Mouse (Mus musculus) hindbrain, postnatal 0 days (tissue): Measurements from ENCODE around the gene Vps36. TPM values are rescaled to one million over a fixed set of nuclear protein-coding genes. Genes with fewer than 3 reads are reported as not detected.

ENCODE experiments used
- ATAC-seq: fragments of 200-750 bp; cut with Nextera tagmentation; 2 replicates; pipeline ENCODE4 v1.8.0; 2017; ENCODE audit warnings: mild to moderate bottlenecking, moderate TSS enrichment, moderate library complexity
- DNase-seq: peaks from one replicate; pipeline ENCODE4 v3.0.0-alpha.2; 2015; ENCODE audit warnings: low spot score
- H3K27ac ChIP-seq: fragments of 300-500 bp; sonication (generic); 2 replicates; pipeline ENCODE4 v1.5.1; 2014; ENCODE audit warnings: mild to moderate bottlenecking
- H3K27me3 ChIP-seq: fragments of 300-500 bp; sonication (generic); 2 replicates; pipeline ENCODE4 v1.6.1; 2014; ENCODE audit warnings: low read length, mixed read lengths; ENCODE audit not compliant: insufficient read depth
- H3K36me3 ChIP-seq: fragments of 300-500 bp; sonication (generic); 2 replicates; pipeline ENCODE4 v1.6.1; 2014; ENCODE audit warnings: low read length, mixed read lengths; ENCODE audit not compliant: insufficient read depth
- H3K4me1 ChIP-seq: fragments of 300-500 bp; sonication (generic); 2 replicates; pipeline ENCODE4 v1.6.1; 2014; ENCODE audit warnings: antibody characterized with exemption, low read length, mixed read lengths; ENCODE audit not compliant: insufficient read depth
- H3K4me2 ChIP-seq: fragments of 300-500 bp; sonication (generic); 2 replicates; pipeline ENCODE4 v1.6.1; 2014; ENCODE audit warnings: low read depth, mild to moderate bottlenecking, low read length, moderate library complexity, mixed read lengths
- H3K4me3 ChIP-seq: fragments of 300-500 bp; sonication (generic); 2 replicates; pipeline ENCODE4 v1.5.1; 2014; ENCODE audit warnings: low read length
- H3K9ac ChIP-seq: fragments of 300-500 bp; sonication (generic); replicated peaks from 2 replicates; pipeline ENCODE4 v1.6.1; 2014; ENCODE audit warnings: mild to moderate bottlenecking, low read length, moderate library complexity, mixed read lengths
- H3K9me3 ChIP-seq: fragments of 300-500 bp; sonication (generic); 2 replicates; pipeline ENCODE4 v1.6.1; 2016; ENCODE audit warnings: low read length, mixed read lengths
- CTCF ChIP-seq: IDR thresholded peaks from 2 replicates; pipeline ENCODE4 v1.5.1; 2016; ENCODE audit warnings: antibody characterized with exemption, control low read depth, low read depth
- WGBS: fragments of 180-500 bp; shearing (Covaris S2); extraction: QIAGEN DNeasy Blood & Tissue Kit; methylation state at CpG from one replicate; pipeline ENCODE4 v1.1.7; 2014; 5-methylcytosine and 5-hydroxymethylcytosine counted together
- polyA plus RNA-seq: library from polyadenylated mRNA; unstranded; fragments of >200 nt; fragmentation: Nextera tagmentation; extraction: Ambion mirVana; gene quantifications from 2 replicates; pipeline ENCODE4 v1.2.1, GENCODE M21; 2015
- total RNA-seq: library from RNA; depleted of rRNA; stranded (reverse); fragments of >200 nt; gene quantifications from 2 replicates; pipeline ENCODE4 v1.2.3, GENCODE M21; 2014

The Vps36 gene
- total and polyA plus RNA-seq, 2 experiments from 2014 or later, result 29.9 to 40.3 TPM

DNA sequence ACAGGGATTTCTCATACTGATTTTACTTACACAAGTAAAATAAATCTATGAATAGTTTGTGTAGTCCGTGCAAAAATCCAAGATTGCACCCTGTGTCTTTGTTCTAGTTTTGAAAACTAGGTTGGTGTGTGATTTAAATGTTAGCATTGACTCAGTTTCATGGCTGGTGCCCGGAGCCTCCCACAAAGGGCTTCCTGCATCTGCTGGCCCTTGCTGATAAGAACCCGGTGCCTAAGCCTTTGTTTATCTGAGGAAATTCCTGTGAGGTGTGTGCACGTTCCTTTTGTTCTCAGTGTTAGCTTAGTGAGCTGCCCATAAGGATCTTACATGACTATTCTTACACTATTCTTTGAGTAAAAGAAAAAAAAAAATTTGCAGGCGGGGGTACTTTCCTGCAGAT, 16.4 kb downstream of the Vps36 start:
- DNase-seq, result no peak
- H3K27ac ChIP-seq, result no peak overlapping the region
- no peaks in the 10 kb centered on the region for H3K27me3 ChIP-seq
- H3K4me1 ChIP-seq, result no peaks in the 10 kb centered on the region
- no peak for TF ChIP-seq CTCF
- no peak overlapping the region for H3K4me2 ChIP-seq
- H3K4me3 ChIP-seq, result no peak overlapping the region
- no peak for ATAC-seq
- WGBS, result 79% methylated on average over 5 of the region's 5 CpGs
- peaks cover 36% of the 10 kb centered on the region; the same call in 1 of the 2 replicates for H3K36me3 ChIP-seq
- no peak overlapping the region for H3K9ac ChIP-seq
- no peaks in the 10 kb centered on the region for H3K9me3 ChIP-seq

- no peak for DNase-seq
- Histone ChIP-seq H3K9me3 (no peaks in the 10 kb centered on the region), H3K4me2 (no peak overlapping the region), H3K4me3 (no peak overlapping the region), H3K9ac (no peak overlapping the region), H3K36me3 (peaks cover 58% of the 10 kb centered on the region), H3K27ac (no peak overlapping the region), H3K4me1 (no peaks in the 10 kb centered on the region), H3K27me3 (no peaks in the 10 kb centered on the region)
- TF ChIP-seq CTCF, result no peak
- 96% methylated on average over 10 of the region's 10 CpGs for WGBS
- no peak for ATAC-seq
Observed at GRCm38 (mm10) chr8:22214826-22215225, 22.2 kb downstream of the Vps36 start.

GRCm38 (mm10) chr8:22226361-22226760, 33.8 kb downstream of the Vps36 start:
- H3K4me3 ChIP-seq, result no peak overlapping the region
- no peak overlapping the region for H3K4me2 ChIP-seq
- H3K27ac ChIP-seq, result no peak overlapping the region
- H3K4me1 ChIP-seq, result no peaks in the 10 kb centered on the region
- no peak for ATAC-seq
- peaks cover 8% of the 10 kb centered on the region; the same call in 1 of the 2 replicates for H3K36me3 ChIP-seq
- H3K27me3 ChIP-seq, result 0 out of 2 replicates have a peak, but pooled peaks cover 3% of the 10 kb centered on the region
- H3K9ac ChIP-seq, result no peak overlapping the region
- no peak for TF ChIP-seq CTCF
- 66% methylated on average over 8 of the region's 8 CpGs for WGBS
- DNase-seq, result no peak
- no peaks in the 10 kb centered on the region for H3K9me3 ChIP-seq

DNA sequence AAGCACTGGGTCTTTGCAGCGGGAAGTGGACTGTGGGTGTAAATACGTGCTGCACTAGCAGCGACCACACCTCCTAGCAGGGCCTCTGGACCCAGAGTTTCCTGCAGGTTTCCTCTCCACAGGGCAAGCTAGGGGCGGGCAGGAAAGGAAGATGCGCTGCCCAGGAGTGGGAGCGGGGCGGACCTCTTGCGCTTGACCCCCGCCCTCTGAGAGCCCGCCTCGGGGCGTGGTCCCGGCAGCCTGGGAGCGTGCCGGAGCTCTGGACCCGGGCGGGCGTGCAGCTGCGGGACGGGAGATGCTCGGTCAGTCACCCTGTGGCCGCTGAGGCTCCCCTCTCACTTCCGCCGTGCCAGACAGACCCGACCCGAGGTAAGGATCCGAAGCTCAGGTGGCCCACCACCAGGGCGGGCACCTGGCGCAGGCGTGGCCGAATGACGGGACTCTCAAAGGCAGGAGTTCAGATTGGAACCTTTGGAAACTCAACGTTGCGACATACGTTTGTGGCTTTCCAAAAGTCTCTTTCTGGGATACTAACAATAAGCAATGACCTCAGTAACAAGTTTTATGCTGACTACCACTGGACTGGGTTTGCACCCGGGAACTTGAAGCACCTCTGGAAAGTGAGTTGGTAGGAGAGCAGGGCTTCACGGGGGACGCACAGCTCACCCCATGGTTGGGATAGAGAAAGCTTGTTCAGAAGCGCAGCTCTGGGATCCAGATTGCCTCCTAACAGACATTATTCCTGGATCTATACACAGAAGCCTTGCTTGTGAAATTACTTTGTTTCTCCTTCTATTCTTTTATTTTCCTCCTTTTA, 34.7 kb downstream of the Vps36 start, which contains the start of gene Thsd1:
Thsd1 (plus strand) TSS at position 253 of the 817 bp plus-strand sequence.
- 2% methylated on average over 39 of the region's 39 CpGs for WGBS
- Histone ChIP-seq H3K27me3 (0 out of 2 replicates have a peak, but pooled peaks cover 3% of the 10 kb centered on the region), H3K9ac (peak within 1 kb of the TSS; percentile 18; the same call in 1 of the 2 replicates), H3K4me1 (no peaks in the 10 kb centered on the region), H3K9me3 (no peaks in the 10 kb centered on the region), H3K4me2 (peak within 1 kb of the TSS; percentile 71), H3K27ac (no peak within 1 kb of the TSS), H3K4me3 (peak within 1 kb of the TSS; percentile 43), H3K36me3 (peaks cover 8% of the 10 kb centered on the region; the same call in 1 of the 2 replicates)
- peak; percentile 42 for DNase-seq
- TF ChIP-seq CTCF, result no peak
- peak; percentile 85 for ATAC-seq

DNA sequence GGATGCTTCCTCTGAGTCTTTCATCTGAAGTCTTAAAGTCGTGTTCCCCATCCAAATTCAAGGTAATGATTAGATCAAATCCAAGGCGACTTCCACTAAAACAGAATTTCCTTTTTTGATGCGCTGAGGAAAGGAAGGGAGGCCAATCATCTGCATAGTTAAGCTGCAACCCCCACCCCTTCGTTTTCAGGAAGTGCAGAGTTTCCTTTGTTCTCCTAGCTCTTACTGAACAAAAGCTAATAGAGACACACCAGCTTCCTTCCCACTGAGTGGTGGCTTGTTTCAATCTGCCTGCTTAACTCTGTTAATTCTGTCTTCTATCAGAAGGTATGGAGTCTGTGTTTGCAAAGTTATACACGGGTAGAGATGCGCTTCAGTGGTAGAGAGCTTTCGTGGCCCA, 36.0 kb downstream of the Vps36 start:
- no peak overlapping the region for H3K27ac ChIP-seq
- no peak overlapping the region for H3K4me3 ChIP-seq
- DNase-seq (no peak), ATAC-seq (no peak)
- H3K9me3 ChIP-seq, result no peaks in the 10 kb centered on the region
- H3K36me3 ChIP-seq, result no peaks in the 10 kb centered on the region
- H3K27me3 ChIP-seq, result 0 out of 2 replicates have a peak, but pooled peaks cover 3% of the 10 kb centered on the region
- H3K9ac ChIP-seq, result no peak overlapping the region
- TF ChIP-seq CTCF, result no peak
- no peaks in the 10 kb centered on the region for H3K4me1 ChIP-seq
- H3K4me2 ChIP-seq, result no peak overlapping the region
- WGBS, result 34% methylated on average over 7 of the region's 7 CpGs

DNA sequence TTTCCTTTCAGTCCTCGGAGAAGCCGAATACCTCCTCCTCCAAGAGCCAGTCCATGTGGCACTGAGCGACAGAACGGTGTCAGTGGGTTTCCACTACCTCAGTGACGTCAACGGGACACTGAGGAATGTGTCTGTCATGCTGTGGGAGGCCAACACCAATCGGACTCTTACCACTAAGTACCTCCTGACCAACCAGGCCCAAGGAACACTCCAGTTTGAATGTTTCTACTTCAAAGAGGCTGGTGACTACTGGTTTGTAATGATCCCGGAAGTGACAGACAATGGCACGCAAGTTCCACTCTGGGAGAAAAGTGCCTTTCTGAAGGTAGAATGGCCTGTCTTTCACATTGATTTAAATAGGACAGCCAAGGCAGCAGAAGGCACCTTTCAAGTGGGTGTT, 50.4 kb downstream of the Vps36 start:
- 90% methylated on average over 9 of the region's 9 CpGs for WGBS
- Histone ChIP-seq H3K27me3 (no peaks in the 10 kb centered on the region), H3K4me1 (no peaks in the 10 kb centered on the region), H3K9me3 (no peaks in the 10 kb centered on the region), H3K9ac (no peak overlapping the region), H3K36me3 (no peaks in the 10 kb centered on the region), H3K27ac (no peak overlapping the region), H3K4me3 (no peak overlapping the region), H3K4me2 (no peak overlapping the region)
- DNase-seq (no peak), ATAC-seq (no peak)
- no peak for TF ChIP-seq CTCF

DNA sequence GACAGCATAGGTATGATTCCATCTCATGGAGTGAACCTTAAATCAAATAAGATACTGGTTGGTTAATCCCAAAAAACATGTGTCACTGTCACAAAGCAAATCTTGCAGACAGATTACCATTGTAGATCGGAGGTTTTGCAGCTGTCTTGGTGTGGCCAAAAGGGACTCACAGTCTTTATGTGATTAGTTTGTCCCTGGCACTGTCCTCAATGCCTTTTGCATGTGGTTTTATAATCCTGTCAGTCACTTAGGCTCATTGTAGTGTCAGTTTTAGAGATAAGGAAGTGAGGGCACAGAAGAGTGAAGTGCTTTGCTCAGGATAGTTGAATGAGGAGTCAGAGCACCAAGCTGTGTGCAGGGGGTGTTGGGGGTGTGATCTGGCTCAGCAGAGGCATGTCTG, 53.1 kb downstream of the Vps36 start:
- ATAC-seq, result no peak
- no peak overlapping the region for H3K4me2 ChIP-seq
- H3K27ac ChIP-seq, result no peak overlapping the region
- no peaks in the 10 kb centered on the region for H3K4me1 ChIP-seq
- no peaks in the 10 kb centered on the region for H3K9me3 ChIP-seq
- no peak for TF ChIP-seq CTCF
- H3K9ac ChIP-seq, result no peak overlapping the region
- H3K4me3 ChIP-seq, result no peak overlapping the region
- 71% methylated on average over 1 of the region's 1 CpGs for WGBS
- H3K27me3 ChIP-seq, result no peaks in the 10 kb centered on the region
- no peak for DNase-seq
- no peaks in the 10 kb centered on the region for H3K36me3 ChIP-seq
